Mouse (Mus musculus): ENCODE results near the gene Lmo2. TPM values are rescaled to one million over a fixed set of nuclear protein-coding genes. Genes with fewer than 3 reads are reported as not detected.
"Not testable (repeated sequence)": the region's sequence is repeated elsewhere in the genome, so short reads cannot be mapped to it uniquely, and the experiment has no call there.

Gene Lmo2
- polyA plus RNA-seq, 1 experiment from 2014 or later: 18.7 TPM

DNA sequence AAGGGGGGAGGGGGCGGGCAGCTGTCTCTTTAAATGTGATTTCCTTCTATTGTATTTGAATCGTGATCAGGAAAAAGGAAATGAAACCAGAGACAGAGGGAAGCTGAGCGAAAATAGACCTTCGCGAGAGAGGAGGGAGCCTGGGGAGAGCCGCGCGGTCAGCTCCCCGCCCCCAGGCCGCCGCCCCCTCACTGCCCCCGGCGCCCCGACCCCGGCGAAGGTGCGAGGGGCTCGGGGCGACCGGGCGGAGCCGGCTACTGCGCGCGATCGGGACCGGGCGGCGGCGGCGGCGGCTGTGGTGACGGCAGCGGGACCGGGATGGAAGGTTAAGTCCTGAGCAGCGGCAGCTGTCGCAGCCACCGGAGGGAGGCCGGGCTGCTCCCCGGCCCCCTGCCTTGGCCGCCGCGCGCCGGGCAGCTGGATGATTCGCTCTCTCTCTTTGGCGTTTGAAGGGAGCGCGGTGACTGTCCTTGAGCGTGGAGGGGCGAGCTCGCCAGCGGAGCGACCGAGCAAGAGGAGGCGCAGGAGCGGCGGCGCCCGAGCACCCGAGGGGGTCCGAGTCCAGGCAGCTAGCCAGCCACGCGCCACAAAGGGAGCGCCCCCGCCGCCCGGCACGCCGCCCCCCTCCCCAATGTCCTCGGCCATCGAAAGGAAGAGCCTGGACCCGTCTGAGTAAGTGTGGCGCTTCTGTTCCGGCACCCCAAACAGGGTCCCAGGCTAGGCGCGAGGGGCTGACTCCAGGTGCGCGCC, 12.4 kb downstream of the Lmo2 start:
- under 1% methylated on average over 76 of the region's 79 CpGs for WGBS

DNA sequence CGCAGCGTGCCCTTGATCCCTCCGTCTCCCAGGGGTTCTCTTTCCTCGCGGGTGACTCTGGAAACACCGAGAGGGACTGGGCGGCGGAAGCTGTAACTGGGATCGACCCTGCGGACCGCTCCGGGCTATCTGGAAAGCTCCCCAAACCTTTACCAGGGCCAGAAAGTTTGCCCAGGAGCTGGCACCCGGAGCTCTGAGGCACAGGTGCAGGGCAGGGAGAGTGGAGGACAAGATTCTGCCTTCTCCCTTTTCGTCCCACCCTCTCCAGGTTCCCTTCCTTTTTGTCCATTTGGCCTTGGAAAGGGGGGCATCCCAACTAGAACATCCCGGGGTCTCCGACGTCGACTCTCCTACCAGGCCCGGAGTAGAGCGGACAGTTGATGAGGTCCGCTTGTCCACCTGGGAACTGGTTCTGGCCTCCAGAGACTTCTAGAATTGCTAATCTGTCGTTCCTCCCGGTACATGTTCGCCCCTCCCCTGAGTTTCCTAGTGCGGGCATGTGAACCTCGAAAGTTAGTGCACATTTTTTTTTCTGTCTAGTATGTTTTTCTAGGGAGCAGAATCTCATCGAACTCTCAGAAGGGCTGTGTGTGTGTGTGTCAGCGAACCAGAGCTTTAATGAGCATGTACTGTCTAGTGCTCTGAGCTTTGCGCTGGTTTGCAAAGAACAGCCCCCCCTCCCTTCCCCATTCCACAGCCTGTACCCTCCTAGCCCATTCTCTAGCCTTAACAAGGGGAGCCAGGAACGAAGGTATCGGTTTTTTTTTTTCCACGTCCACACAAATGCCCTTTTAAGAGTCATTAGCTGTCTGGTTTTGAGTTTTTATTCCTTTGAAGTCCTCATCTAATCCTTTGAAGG, 13.2 kb downstream of the Lmo2 start:
- H3K36me3 ChIP-seq: no peaks in the 10 kb centered on the region
- H3K9me3 ChIP-seq (replicated peaks): no peaks in the 10 kb centered on the region
- no peak for DNase-seq (ENCODE audit: low spot score)
- H3K27me3 ChIP-seq (ENCODE audit: low read depth, poor library complexity, severe bottlenecking): peaks cover 60% of the 10 kb centered on the region
- H3K4me1 ChIP-seq: peaks cover 26% of the 10 kb centered on the region
- H3K27ac ChIP-seq (replicated peaks): peak overlapping the region; percentile 86
- WGBS: 1% methylated on average over 32 of the region's 32 CpGs
- H3K4me3 ChIP-seq: peak overlapping the region; percentile 71

More for the DNA sequence above, 12.4 kb downstream of the Lmo2 start:
- Histone ChIP-seq H3K27me3 (ENCODE audit: low read depth, poor library complexity, severe bottlenecking) (peaks cover 66% of the 10 kb centered on the region), H3K4me1 (peaks cover 26% of the 10 kb centered on the region), H3K4me3 (peak overlapping the region; percentile 71), H3K36me3 (no peaks in the 10 kb centered on the region), H3K27ac (replicated peaks) (peak overlapping the region; percentile 86), H3K9me3 (replicated peaks) (no peaks in the 10 kb centered on the region)
- DNase-seq (ENCODE audit: low spot score): peak; percentile 73

DNA sequence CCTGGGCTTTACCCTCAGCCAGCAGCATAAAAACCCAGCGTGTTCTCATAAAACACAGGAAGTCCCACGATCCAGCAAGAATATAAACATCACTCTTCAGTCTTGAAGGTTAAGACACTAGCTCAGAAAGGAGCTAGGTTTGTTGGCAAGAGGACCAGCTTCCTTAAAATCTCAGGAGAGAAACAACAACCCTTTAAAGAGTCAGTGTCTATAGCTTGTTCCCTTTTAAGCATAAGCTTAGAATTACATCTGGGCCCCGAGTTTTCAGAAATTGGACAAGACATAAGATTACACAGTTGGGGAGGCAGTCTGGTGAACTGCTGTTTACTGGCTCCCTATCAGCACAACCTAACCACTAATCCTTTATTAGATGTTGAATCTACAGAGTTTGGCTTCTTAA, 14.1 kb downstream of the Lmo2 start:
- peak overlapping the region; percentile 71; the same call in 1 of the 2 replicates for H3K4me3 ChIP-seq
- WGBS: 20% methylated on average over 3 of the region's 3 CpGs
- H3K27me3 ChIP-seq (ENCODE audit: low read depth, poor library complexity, severe bottlenecking): peaks cover 52% of the 10 kb centered on the region
- no peak overlapping the region for H3K27ac ChIP-seq (replicated peaks)
- peaks cover 26% of the 10 kb centered on the region for H3K4me1 ChIP-seq
- H3K9me3 ChIP-seq (replicated peaks): no peaks in the 10 kb centered on the region
- DNase-seq (ENCODE audit: low spot score): no peak
- H3K36me3 ChIP-seq: no peaks in the 10 kb centered on the region

DNA sequence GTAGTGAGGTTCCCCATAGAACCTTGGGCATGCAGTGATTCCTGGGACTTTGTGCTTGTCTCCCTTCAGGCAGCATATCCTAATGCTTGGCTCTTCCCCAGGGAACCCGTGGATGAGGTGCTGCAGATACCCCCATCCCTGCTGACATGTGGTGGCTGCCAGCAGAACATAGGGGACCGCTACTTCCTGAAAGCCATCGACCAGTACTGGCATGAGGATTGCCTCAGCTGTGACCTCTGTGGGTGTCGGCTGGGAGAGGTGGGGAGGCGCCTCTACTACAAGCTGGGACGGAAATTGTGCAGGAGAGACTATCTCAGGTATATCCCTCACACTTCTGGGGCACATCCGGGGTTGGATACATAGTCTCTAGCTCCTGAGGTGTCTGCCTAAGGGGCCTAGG, 18.1 kb downstream of the Lmo2 start:
- 85% methylated on average over 7 of the region's 7 CpGs for WGBS
- Histone ChIP-seq H3K4me3 (no peak overlapping the region), H3K4me1 (peaks cover 22% of the 10 kb centered on the region), H3K27ac (replicated peaks) (no peak overlapping the region), H3K27me3 (ENCODE audit: low read depth, poor library complexity, severe bottlenecking) (peaks cover 35% of the 10 kb centered on the region), H3K36me3 (no peaks in the 10 kb centered on the region), H3K9me3 (replicated peaks) (no peaks in the 10 kb centered on the region)
- no peak for DNase-seq (ENCODE audit: low spot score)

DNA sequence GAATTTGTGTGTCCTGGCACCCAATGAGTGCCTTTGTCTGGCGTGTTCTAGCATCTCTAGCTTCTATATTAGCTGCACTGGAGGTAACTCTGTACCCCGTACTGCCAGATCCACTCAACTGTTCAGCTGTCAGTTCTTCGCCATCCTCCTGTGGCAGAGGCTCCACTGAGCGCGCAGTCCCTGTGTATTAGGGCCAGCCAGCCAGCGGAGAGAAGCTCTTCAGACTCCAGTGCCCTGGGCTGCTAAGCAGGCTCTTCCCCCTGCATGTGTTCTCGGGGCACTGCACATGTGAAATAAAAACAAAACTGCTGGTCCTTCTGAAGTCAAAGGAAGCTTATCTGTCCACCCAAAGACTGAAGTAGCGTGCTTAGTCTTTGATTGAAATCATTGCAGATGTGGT, 19.4 kb downstream of the Lmo2 start:
- Histone ChIP-seq H3K27ac (replicated peaks) (no peak overlapping the region), H3K4me1 (peaks cover 13% of the 10 kb centered on the region), H3K4me3 (no peak overlapping the region), H3K36me3 (no peaks in the 10 kb centered on the region), H3K27me3 (ENCODE audit: low read depth, poor library complexity, severe bottlenecking) (peaks cover 22% of the 10 kb centered on the region), H3K9me3 (replicated peaks) (no peaks in the 10 kb centered on the region)
- DNase-seq (ENCODE audit: low spot score): peak; percentile 21
- 62% methylated on average over 8 of the region's 8 CpGs for WGBS

DNA sequence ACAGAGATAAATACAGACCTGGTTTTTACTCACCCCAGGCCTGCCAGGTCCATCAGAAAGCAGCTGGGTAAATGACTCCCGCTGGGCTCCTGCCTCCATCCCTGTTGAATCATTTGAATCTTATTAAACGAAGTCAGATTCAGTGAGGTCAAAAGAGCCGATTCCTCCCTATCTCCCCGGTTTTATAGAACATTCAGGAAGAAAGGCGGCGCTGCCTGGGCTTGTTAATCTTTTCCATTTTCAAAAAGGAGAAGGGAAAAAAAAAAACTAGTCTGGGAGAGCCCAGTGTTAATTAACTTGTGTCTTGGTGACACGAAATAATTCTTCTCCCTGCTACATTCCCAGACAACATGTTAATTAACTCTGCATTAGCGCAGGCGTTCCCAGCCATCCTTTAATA, 19.9 kb downstream of the Lmo2 start:
- no peaks in the 10 kb centered on the region for H3K36me3 ChIP-seq
- no peak for DNase-seq (ENCODE audit: low spot score)
- peaks cover 13% of the 10 kb centered on the region for H3K4me1 ChIP-seq

GRCm38 (mm10) chr2:103982250-103982649, 24.5 kb downstream of the Lmo2 start:
- Histone ChIP-seq H3K27me3 (ENCODE audit: low read depth, poor library complexity, severe bottlenecking) (peaks cover 5% of the 10 kb centered on the region), H3K4me1 (peaks cover 11% of the 10 kb centered on the region), H3K36me3 (no peaks in the 10 kb centered on the region), H3K4me3 (no peak overlapping the region), H3K9me3 (replicated peaks) (no peaks in the 10 kb centered on the region), H3K27ac (replicated peaks) (no peak overlapping the region)
- peak; percentile 73 for DNase-seq (ENCODE audit: low spot score)
- 8% methylated on average over 5 of the region's 5 CpGs for WGBS

More for the DNA sequence above, 19.9 kb downstream of the Lmo2 start:
- peaks cover 17% of the 10 kb centered on the region for H3K27me3 ChIP-seq (ENCODE audit: low read depth, poor library complexity, severe bottlenecking)
- H3K4me3 ChIP-seq: no peak overlapping the region
- no peak overlapping the region for H3K27ac ChIP-seq (replicated peaks)
- H3K9me3 ChIP-seq (replicated peaks): no peaks in the 10 kb centered on the region
- WGBS: 39% methylated on average over 9 of the region's 9 CpGs

GRCm38 (mm10) chr2:103983146-103983545, 25.4 kb downstream of the Lmo2 start:
- peaks cover 2% of the 10 kb centered on the region; the same call in 1 of the 2 replicates for H3K4me1 ChIP-seq
- peaks cover 4% of the 10 kb centered on the region for H3K27me3 ChIP-seq (ENCODE audit: low read depth, poor library complexity, severe bottlenecking)
- H3K27ac ChIP-seq (replicated peaks): no peak overlapping the region
- no peaks in the 10 kb centered on the region for H3K9me3 ChIP-seq (replicated peaks)
- DNase-seq (ENCODE audit: low spot score): no peak
- no peak overlapping the region for H3K4me3 ChIP-seq
- 89% methylated on average over 10 of the region's 10 CpGs for WGBS
- no peaks in the 10 kb centered on the region for H3K36me3 ChIP-seq

DNA sequence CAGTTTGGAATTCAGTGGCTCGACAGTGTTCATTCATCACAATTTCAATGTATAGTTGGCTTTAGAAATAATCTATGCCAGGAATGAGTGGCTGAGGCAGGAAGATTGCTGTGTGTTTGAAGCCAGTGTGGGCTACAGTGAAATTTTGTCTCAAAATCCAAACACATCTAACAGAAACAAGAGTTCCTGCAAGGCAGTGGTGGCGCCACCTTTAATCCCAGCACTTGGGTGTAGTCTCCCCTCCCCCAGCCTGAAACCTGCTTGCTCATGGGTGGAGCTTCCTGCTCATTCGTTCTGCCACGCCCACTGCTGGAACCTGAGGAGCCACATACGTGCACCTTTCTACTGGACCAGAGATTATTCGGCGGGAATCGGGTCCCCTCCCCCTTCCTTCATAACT, 29.8 kb downstream of the Lmo2 start:
- H3K4me3 ChIP-seq; H3K27me3 ChIP-seq (ENCODE audit: low read depth, poor library complexity, severe bottlenecking); H3K9me3 ChIP-seq (replicated peaks); H3K36me3 ChIP-seq; H3K4me1 ChIP-seq; H3K27ac ChIP-seq (replicated peaks); DNase-seq (ENCODE audit: low spot score): not testable (repeated sequence)
- WGBS: 79% methylated on average over 8 of the region's 8 CpGs

DNA sequence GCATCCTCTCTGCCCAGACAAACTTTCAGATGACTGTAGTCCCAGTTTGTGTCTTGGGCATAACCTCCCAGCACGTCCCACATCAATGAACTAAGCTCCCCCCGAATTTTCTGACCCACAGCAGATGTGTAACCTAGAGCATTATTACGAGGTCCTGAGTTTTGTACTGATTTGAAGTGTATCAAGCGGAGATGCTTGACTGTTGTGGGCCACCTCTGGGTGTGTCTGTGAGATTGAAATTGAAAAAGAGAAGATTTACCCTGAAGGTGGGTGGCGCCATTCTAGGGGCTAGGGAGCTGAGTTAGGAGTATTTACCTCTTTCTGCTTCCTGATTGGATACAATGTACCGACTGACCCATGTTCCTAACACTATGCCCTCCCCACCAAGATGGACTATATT, 31.9 kb downstream of the Lmo2 start:
- Histone ChIP-seq H3K36me3 (no peaks in the 10 kb centered on the region), H3K27ac (replicated peaks) (no peak overlapping the region), H3K4me3 (no peak overlapping the region), H3K4me1 (peaks cover 8% of the 10 kb centered on the region), H3K27me3 (ENCODE audit: low read depth, poor library complexity, severe bottlenecking) (peaks cover 10% of the 10 kb centered on the region; the same call in 1 of the 2 replicates), H3K9me3 (replicated peaks) (no peaks in the 10 kb centered on the region)
- no peak for DNase-seq (ENCODE audit: low spot score)
- 88% methylated on average over 6 of the region's 6 CpGs for WGBS

DNA sequence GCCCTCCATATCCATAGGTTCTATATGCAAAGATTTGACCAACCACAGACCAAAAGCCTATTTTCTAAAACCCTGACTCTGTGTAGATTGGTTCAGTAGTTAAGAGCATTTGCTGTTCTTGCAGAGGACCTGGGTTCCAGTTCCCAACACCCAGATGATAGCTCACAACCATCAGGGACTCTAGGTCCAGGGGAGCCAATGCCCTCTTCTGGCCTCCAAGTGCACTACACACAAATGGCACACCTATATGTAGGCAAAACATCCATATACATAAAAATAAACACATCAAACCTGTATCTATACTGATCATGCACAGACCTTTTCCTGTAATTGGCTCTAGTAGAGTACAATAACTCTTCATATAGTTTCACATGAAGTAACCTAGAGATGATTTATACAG, 33.5 kb downstream of the Lmo2 start:
- no peak overlapping the region for H3K27ac ChIP-seq (replicated peaks)
- peaks cover 10% of the 10 kb centered on the region; the same call in 1 of the 2 replicates for H3K27me3 ChIP-seq (ENCODE audit: low read depth, poor library complexity, severe bottlenecking)
- no peak overlapping the region for H3K4me3 ChIP-seq
- no peaks in the 10 kb centered on the region for H3K36me3 ChIP-seq
- no peak for DNase-seq (ENCODE audit: low spot score)
- H3K9me3 ChIP-seq (replicated peaks): no peaks in the 10 kb centered on the region
- peaks cover 8% of the 10 kb centered on the region for H3K4me1 ChIP-seq

DNA sequence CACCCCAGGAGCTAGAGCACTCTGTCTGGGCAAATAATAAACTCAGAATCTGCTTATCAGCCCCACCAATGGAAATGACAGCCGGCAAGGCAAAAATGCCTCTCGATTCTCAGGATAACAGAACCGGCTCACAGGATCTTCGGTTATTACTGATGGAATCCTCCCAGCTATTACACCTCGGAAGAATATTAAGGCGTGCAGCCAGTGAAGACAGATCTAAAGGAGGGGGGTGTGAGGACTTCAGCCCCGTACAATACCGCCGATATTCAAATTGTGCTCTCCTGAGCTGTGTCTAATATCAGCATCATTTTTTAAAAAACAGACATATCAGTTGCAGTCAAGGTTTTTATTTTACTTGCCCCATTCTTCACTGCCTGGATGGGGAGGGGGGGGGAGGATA, 34.4 kb downstream of the Lmo2 start:
- 81% methylated on average over 9 of the region's 9 CpGs for WGBS
- peaks cover 10% of the 10 kb centered on the region; the same call in 1 of the 2 replicates for H3K27me3 ChIP-seq (ENCODE audit: low read depth, poor library complexity, severe bottlenecking)
- no peak overlapping the region for H3K4me3 ChIP-seq
- H3K9me3 ChIP-seq (replicated peaks): no peaks in the 10 kb centered on the region
- no peak overlapping the region for H3K27ac ChIP-seq (replicated peaks)
- DNase-seq (ENCODE audit: low spot score): no peak
- peaks cover 8% of the 10 kb centered on the region for H3K4me1 ChIP-seq
- H3K36me3 ChIP-seq: no peaks in the 10 kb centered on the region
